Mouse (Mus musculus) midbrain, embryonic 14.5 days (tissue): ENCODE measurements around the gene Btbd9. TPM values are rescaled to one million over a fixed set of nuclear protein-coding genes. Genes with fewer than 3 reads are reported as not detected.
"Not testable (repeated sequence)": the region's sequence is repeated elsewhere in the genome, so short reads cannot be mapped to it uniquely, and the experiment has no call there.

Experiments
- ATAC-seq: fragments of 200-750 bp; cut with Nextera tagmentation; 2 replicates; pipeline ENCODE4 v1.8.0; 2017; ENCODE audit warnings: moderate number of reproducible peaks, moderate library complexity; ENCODE audit not compliant: low FRiP score, low TSS enrichment
- DNase-seq: peaks from one replicate; pipeline ENCODE4 v3.0.0-alpha.2; 2015
- H3K27ac ChIP-seq: fragments of 300-500 bp; sonication (generic); replicated peaks from 2 replicates; pipeline ENCODE4 v1.5.1; 2014; ENCODE audit warnings: mild to moderate bottlenecking, low read depth, low read length, moderate library complexity
- H3K27me3 ChIP-seq: fragments of 300-500 bp; sonication (generic); 2 replicates; pipeline ENCODE4 v1.6.1; 2014; ENCODE audit warnings: low read length, control low read depth, mixed read lengths; ENCODE audit not compliant: control insufficient read depth, insufficient read depth
- H3K36me3 ChIP-seq: fragments of 300-500 bp; sonication (generic); 2 replicates; pipeline ENCODE4 v1.6.1; 2014; ENCODE audit warnings: low read length, control low read depth; ENCODE audit not compliant: control insufficient read depth, insufficient read depth
- H3K4me1 ChIP-seq: fragments of 300-500 bp; sonication (generic); 2 replicates; pipeline ENCODE4 v1.6.1; 2014; ENCODE audit warnings: mild to moderate bottlenecking, antibody characterized with exemption, low read length, control low read depth; ENCODE audit not compliant: control insufficient read depth, insufficient read depth
- H3K4me2 ChIP-seq: fragments of 300-500 bp; sonication (generic); 2 replicates; pipeline ENCODE4 v1.6.1; 2014; ENCODE audit warnings: mild to moderate bottlenecking, low read length, moderate library complexity
- H3K4me3 ChIP-seq: fragments of 300-500 bp; sonication (generic); replicated peaks from 2 replicates; pipeline ENCODE4 v1.5.1; 2014; ENCODE audit warnings: low read depth, low read length
- H3K9ac ChIP-seq: fragments of 300-500 bp; sonication (generic); replicated peaks from 2 replicates; pipeline ENCODE4 v1.6.1; 2014; ENCODE audit warnings: mild to moderate bottlenecking, low read length, moderate library complexity
- H3K9me3 ChIP-seq: fragments of 300-500 bp; sonication (generic); 2 replicates; pipeline ENCODE4 v1.6.1; 2016; ENCODE audit warnings: low read length, control low read depth, mixed read lengths; ENCODE audit not compliant: control insufficient read depth
- WGBS: fragments of 180-500 bp; shearing (Covaris S2); extraction: QIAGEN DNeasy Blood & Tissue Kit; methylation state at CpG from one replicate; pipeline ENCODE4 v1.1.7; 2014; 5-methylcytosine and 5-hydroxymethylcytosine counted together
- polyA plus RNA-seq: library from polyadenylated mRNA; unstranded; fragments of >200 nt; fragmentation: Nextera tagmentation; extraction: Ambion mirVana; gene quantifications from 2 replicates; pipeline ENCODE4 v1.2.1, GENCODE M21; 2014

Gene Btbd9
- polyA plus RNA-seq, 1 experiment from 2014 or later, result 140 TPM

DNA sequence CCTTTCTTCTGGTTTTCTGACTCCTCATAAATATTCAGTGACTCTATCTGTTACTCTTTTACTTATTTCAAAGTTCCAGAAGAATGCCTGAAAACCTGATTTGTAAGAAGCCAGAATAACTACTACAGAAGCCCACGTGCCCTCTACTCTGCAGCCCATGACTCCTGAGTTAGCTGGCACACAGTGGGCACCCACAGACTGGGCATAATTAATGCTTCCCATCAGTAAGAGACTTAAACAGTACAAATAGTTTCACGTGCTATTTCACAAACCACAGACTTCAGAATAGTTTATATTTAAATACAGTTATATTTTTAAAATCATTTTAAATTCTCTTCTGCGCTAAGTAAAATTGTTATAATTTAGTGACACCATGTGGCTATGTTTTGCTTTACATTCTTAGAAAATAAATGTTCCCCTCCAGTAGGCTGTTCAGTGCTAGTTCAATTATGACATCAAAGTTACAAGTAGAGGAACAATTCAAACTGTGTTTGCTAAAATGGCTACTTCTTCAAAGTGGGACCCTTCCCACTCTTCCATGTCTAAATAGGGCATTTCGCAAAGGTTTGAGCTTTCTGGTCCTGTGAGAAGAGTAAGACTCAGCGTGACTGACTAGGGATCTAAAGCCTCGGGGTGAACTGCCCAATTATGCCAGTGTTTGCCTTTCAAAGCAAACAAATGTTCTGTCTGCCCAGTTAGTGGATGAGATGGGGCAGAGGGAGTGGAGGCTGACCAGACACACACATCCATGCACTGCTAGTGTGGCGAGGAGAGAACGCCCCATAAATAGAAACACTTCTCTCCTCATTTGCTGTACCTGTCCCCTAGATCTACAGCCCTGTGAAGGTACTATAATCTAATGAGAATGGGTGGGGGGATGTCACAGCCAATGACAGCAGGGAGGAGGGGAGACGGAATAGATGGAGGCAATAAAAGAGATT is 68.4 kb downstream of the Btbd9 start:
- no peak overlapping the region for H3K27ac ChIP-seq
- no peak overlapping the region for H3K9ac ChIP-seq
- H3K27me3 ChIP-seq, result no peaks in the 10 kb centered on the region
- peaks cover 2% of the 10 kb centered on the region; the same call in 1 of the 2 replicates for H3K36me3 ChIP-seq
- DNase-seq (peak; percentile 51), ATAC-seq (no peak)
- H3K4me3 ChIP-seq, result no peak overlapping the region
- H3K4me2 ChIP-seq, result no peak overlapping the region
- WGBS, result 61% methylated on average over 9 of the region's 9 CpGs
- no peaks in the 10 kb centered on the region for H3K9me3 ChIP-seq
- peaks cover 17% of the 10 kb centered on the region for H3K4me1 ChIP-seq

DNA sequence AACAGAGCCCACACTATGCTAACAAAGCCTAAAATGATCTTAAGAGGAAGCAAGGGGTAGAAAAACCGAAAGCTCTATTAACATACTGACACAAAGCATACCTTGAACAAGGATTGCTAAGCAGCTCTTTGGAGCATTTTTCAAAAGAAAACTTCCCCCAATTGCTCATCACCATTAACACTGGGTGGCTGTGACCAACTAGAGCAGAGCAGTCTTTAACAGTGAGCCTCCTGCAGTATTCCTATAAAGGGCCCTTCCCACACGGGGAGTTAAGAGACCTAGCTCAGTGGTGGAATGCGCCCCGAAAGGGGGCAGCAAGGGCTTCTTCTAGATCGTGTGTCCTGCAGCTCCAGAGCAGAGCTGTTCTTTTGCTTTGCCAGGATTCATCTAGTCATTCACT is 69.4 kb downstream of the Btbd9 start:
- DNase-seq, result peak; percentile 26
- no peaks in the 10 kb centered on the region for H3K36me3 ChIP-seq

DNA sequence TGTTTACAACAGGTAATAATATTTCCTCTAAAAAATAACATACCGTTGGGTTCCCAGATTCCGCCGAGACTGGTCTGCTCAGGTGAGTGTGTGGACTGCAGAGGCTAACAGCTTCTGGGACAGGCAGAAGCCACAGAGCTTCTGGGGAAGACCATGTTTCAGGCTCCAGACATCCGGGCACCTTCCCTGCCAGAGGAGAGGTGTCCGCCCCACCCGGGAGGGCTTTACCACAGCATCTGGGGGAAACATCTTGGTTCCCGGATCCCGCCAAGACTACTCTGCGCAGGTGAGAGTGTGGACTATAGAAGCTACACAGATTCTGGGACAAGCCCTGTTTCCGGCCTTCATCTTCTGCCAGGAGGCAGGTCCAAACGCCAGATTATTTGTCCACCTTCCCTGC is 76.7 kb downstream of the Btbd9 start:
- H3K27ac ChIP-seq, H3K36me3 ChIP-seq, H3K9ac ChIP-seq, H3K4me3 ChIP-seq, H3K4me2 ChIP-seq, ATAC-seq, H3K27me3 ChIP-seq, H3K9me3 ChIP-seq, DNase-seq: not testable (repeated sequence)
- peaks cover 13% of the 10 kb centered on the region for H3K4me1 ChIP-seq
- 97% methylated on average over 11 of the region's 11 CpGs for WGBS

More for the DNA sequence above, 69.4 kb downstream of the Btbd9 start:
- Histone ChIP-seq H3K9ac (no peak overlapping the region; the same call in 1 of the 2 replicates), H3K4me1 (peaks cover 17% of the 10 kb centered on the region), H3K27me3 (no peaks in the 10 kb centered on the region), H3K27ac (0 out of 2 replicates have a peak overlapping the region, but pooled peaks have one; percentile 13), H3K9me3 (no peaks in the 10 kb centered on the region), H3K4me2 (no peak overlapping the region), H3K4me3 (no peak overlapping the region)
- ATAC-seq, result no peak
- WGBS, result 32% methylated on average over 5 of the region's 5 CpGs

DNA sequence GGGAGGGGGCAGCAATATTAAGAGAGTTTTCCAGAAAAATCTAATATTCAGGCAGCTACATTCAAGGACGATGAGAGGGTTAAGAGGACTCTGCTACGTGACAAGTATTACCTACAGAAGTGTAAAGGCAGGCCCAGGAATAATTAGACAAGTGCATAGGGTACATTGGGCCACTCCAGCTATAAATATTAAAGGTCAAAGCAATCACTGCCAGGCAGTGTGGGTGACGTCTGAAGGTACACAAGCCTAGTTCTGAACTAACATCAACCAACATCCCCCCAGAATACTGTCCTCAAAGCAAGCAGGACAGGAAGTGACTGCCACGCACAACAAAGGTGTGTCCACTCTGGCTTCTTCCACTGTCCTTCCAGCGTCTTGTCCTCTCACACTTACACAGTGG is 77.5 kb downstream of the Btbd9 start:
- Histone ChIP-seq H3K27ac (no peak overlapping the region), H3K4me1 (peaks cover 13% of the 10 kb centered on the region), H3K9me3 (no peaks in the 10 kb centered on the region), H3K4me2 (no peak overlapping the region), H3K4me3 (no peak overlapping the region), H3K27me3 (no peaks in the 10 kb centered on the region), H3K9ac (no peak overlapping the region), H3K36me3 (no peaks in the 10 kb centered on the region)
- no peak for DNase-seq
- no peak for ATAC-seq
- WGBS, result 77% methylated on average over 5 of the region's 5 CpGs

DNA sequence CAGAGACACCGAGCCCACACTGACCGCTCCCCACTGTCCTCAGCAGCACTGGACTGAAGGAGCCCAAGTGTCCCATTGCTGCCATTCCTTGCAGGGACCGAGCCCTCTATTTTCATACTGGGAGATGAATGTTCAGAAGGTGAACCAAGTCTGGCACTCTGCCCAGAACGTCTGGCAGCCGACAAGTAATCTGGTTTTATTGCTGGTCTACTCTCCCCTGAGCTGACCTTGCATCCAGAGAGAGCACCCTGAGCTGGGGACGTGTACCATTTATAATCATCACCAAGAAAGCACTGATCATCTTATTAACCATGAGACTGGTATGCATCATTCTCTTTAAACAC is 77.9 kb downstream of the Btbd9 start:
- H3K36me3 ChIP-seq, result no peaks in the 10 kb centered on the region
- DNase-seq (peak; percentile 72), ATAC-seq (no peak)
- WGBS, result 37% methylated on average over 6 of the region's 6 CpGs
- H3K27ac ChIP-seq, result peak overlapping the region; percentile 37; the same call in 1 of the 2 replicates
- H3K27me3 ChIP-seq, result no peaks in the 10 kb centered on the region
- peaks cover 13% of the 10 kb centered on the region for H3K4me1 ChIP-seq
- no peak overlapping the region for H3K9ac ChIP-seq
- H3K9me3 ChIP-seq, result no peaks in the 10 kb centered on the region
- H3K4me3 ChIP-seq, result no peak overlapping the region
- H3K4me2 ChIP-seq, result no peak overlapping the region

DNA sequence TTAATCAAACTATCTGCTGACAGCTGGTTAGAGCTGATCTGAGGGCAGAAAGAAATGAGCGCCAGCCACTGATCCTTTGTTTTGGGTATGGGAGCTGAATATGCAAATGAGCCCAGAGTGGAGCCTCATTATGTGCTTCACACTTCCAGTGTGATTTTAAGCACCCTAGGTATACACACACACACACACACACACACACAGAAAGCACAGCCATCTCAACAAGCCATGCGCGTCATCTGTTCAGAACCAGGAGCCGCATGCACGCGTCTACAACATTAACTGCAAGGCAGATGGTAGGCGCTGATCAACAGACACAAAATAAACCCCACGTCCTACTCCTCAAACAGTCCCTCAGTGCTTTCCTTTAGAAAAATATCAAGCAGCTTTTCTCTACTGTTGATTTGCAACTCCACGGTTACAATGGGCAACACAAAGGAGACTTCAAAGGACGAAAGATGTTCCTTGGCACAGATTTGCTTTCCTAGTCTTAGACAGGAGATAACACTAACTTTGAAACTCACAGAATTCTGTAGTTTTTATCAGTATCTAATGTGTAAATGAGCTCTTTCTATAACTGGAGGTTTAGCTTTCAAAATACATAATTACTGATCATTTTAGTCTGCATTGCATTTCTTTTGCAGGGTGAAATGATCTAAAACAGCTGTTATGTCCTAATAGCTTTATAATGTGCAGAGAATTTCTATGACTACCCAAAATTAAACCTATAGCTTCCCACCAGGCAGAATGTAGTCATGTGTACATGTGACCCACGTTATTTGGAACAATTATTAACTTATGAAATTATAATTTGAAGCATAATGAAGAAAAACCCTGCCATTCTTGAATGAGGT is 78.5 kb downstream of the Btbd9 start:
- H3K9ac ChIP-seq, result 0 out of 2 replicates have a peak overlapping the region, but pooled peaks have one; percentile 1
- H3K9me3 ChIP-seq, result no peaks in the 10 kb centered on the region
- DNase-seq (peak; percentile 73), ATAC-seq (no peak; the same call in 1 of the 2 replicates)
- no peaks in the 10 kb centered on the region for H3K27me3 ChIP-seq
- H3K4me1 ChIP-seq, result peaks cover 13% of the 10 kb centered on the region
- peak overlapping the region; percentile 6; the same call in 1 of the 2 replicates for H3K4me2 ChIP-seq
- 15% methylated on average over 11 of the region's 11 CpGs for WGBS
- no peak overlapping the region for H3K4me3 ChIP-seq
- H3K36me3 ChIP-seq, result no peaks in the 10 kb centered on the region
- H3K27ac ChIP-seq, result peak overlapping the region; percentile 65

DNA sequence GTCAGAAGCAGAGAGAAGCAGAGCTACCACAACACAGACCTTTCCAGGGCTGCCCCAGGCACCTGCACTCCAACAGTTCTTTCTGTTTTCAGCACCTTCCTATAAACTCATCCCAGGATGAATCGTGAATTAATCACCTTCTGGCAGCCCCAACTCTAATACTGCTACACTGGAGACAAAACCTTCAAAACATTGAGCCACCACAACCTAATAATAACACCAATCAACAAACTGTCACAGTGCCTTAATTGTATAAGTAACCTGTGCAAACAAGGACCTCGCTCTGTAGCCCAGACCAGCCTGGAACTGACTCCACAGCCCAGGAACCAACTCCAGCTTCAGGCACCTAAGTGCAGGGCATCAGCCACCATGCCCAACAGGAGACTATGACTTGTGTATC is 80.7 kb downstream of the Btbd9 start:
- Histone ChIP-seq H3K4me1 (peaks cover 16% of the 10 kb centered on the region), H3K27me3 (no peaks in the 10 kb centered on the region), H3K4me2 (no peak overlapping the region), H3K9ac (no peak overlapping the region), H3K36me3 (no peaks in the 10 kb centered on the region), H3K4me3 (no peak overlapping the region), H3K27ac (no peak overlapping the region), H3K9me3 (no peaks in the 10 kb centered on the region)
- no peak for DNase-seq
- ATAC-seq, result no peak
- WGBS, result 86% methylated on average over 2 of the region's 2 CpGs

DNA sequence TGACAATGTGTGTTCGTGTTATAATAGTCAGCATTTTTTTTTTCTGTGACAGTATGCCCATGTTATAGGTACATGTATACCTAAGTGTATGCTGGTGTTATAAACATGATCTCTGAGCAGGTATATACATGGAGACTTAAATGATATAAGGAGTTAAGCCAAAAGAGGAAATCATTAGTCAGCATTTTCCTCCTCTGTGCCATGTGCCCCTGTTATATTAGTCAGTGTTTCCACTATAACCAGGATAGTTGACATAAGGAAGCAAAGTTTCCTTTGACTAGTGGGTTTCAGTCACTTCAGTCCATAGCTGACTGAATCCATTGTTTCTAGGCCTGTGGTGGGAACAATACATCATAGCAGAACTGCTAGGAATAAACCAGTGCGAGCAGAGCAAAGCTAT is 81.1 kb downstream of the Btbd9 start:
- ATAC-seq (no peak), DNase-seq (no peak)
- Histone ChIP-seq H3K4me2 (no peak overlapping the region), H3K4me1 (peaks cover 17% of the 10 kb centered on the region), H3K9me3 (no peaks in the 10 kb centered on the region), H3K9ac (no peak overlapping the region), H3K27me3 (no peaks in the 10 kb centered on the region), H3K27ac (no peak overlapping the region), H3K4me3 (no peak overlapping the region), H3K36me3 (no peaks in the 10 kb centered on the region)
- whole genome bisulfite sequencing, result 68% methylated on average over 2 of the region's 2 CpGs
